Mouse (Mus musculus) CD4-positive helper T cell, adult 2 months (primary cell): ENCODE results near the gene Cyp4a31.
"Not testable (repeated sequence)": the region's sequence is repeated elsewhere in the genome, so short reads cannot be mapped to it uniquely, and the experiment has no call there.

Experiments
- DNase-seq: peaks from one replicate; pipeline ENCODE4 v3.0.0-alpha.2; 2012; ENCODE audit warnings: low read depth, missing footprints, low spot score

The Cyp4a31 gene

DNA sequence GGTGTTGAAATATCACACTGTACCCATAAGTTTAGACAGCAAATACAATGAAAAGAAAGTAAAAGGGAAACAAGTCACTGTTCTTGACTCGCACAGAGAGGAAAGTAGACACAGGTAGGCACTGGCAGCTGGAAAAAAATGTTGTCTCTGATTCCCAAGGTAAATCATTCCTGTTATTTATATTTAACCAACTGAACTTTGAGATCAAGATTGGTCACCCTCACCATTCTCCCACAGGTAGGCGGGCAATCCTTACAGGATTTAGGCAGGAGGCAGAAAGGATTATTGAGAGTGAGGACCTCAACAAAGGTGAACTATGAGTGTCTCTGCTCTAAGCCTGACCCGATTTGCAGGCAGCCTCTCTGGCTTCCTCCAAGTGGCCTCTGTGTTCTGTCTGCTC is at the start of gene Cyp4a31:
Gene Cyp4a31, plus strand, starts transcription at position 249 of the 400 bp plus-strand sequence.
- DNase-seq = no peak

DNA sequence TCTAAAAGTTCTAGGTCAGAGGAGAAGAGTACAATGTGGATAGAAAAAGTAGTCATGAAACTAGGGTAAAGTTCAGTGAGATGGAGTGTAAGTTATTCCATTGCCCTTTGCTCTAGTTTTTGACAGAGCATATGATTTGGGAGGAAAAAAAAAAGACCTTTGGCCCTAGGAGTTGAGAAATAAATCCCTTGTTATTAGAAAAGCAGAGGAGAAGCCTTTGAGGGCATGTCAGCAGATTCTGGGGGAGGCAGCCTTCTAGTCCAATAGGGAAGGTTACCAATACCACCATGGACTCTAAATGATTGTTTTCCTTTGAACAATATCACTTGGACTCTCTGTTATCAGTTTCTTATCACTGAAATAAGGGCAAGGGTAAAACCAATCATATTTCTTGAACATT is 49.5 kb upstream of the Cyp4a31 start:
- DNase-seq = not testable (repeated sequence)

DNA sequence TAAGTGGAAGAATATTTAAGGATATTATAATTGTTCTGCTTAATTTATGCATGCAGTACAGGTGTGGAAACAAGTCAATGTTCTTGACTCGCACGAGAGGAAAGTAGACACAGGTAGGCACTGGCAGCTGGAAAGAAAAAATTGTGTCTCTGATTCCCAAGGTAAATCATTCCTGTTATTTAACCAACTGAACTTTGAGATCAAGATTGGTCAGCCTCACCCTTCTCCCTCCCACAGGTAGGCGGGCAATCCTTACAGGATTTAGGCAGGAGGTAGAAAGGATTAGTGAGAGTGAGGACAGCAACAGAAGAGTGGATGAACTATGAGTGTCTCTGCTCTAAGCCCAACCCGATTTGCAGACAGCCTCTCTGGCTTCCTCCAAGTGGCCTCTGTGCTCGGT is 45.4 kb upstream of the Cyp4a31 start, which contains the start of gene Cyp4a10:
Gene Cyp4a10, plus strand, starts transcription at position 265 of the 400 bp plus-strand sequence.
- not testable (repeated sequence) for DNase-seq

DNA sequence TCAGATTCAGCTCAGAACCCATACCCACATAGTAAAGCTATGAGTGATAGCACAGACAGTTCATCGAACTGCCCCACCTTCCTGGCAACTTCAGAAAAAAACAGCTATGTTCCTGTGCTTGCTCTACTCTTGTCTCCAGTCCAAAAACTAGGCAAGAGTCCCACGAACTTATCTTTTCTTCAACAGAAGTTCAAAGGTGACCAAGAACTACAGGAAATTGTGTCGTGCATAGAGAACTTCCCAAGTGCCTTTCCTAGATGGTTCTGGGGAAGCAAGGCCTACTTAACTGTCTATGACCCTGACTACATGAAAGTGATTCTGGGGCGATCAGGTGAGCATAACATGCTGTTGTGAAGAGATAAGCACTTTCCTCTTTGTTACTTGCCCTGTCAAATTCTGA is 44.0 kb upstream of the Cyp4a31 start:
- DNase-seq = no peak

DNA sequence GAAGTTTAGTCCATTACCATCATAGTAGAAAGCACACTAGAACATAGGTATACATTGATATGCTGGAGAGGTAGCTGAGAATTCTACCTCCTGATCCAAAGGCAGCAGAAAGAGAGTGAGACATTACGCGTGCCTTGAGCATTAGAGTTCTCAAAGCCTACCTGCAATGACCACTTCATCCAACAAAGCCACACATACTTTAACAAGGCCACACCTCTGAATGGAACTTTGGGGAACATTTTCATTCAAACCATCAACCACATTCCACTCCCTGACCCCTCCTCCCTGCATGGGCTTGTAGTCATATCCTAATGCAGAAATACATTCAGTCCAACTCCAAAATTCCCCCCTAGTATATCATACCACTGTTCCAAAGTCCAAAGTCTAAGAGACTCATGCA is 41.7 kb upstream of the Cyp4a31 start:
- no peak for DNase-seq

DNA sequence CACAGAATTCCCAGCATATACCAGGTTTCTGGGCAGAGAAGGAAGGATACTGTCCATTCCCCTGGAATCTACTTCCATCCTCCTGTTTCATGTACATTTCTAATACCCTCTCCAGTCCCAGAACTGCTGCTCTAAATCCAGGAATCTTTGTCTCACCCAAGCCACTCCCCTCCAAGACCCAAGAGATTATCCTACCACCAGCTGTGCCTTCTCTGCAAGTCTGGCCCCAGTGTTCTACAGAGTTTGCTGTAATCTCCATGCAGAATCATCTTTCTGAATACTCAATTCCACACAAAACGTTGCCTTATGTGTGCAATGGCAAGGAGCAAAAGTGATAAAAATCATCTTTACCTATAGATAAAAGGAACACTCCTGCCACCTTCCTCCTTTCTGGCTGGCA is 18.3 kb upstream of the Cyp4a31 start:
- no peak for DNase-seq

DNA sequence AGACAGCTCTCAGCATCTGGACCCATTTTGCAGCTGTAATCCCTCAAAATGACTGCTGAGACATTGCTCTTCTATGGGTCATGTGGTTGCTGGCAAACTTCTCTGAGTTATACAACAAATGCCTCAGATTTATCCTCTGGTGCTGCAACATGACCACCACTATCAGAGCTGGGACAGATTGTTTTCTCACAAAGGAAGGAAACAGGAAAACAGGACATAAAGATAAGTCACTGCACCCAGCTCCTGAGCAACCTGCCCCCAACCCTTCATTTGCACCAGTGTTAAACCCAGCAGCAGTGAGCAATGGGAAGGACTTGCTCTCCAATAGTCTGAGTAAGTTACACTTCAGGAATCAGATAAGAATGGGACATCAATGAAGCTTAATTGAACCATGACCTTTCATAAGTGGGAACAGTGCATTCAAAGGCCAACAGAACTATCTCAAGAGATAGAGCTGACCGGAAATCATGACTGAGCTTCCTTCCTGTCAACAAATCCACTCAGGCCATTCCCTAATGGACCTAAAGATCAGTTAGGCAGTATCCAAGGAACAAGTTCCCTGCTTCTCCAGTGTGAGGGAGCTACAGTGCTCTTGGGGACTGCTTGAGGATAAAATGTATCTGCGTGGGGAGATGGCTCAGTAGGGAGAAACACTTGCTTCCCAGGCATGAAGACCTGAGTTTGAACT is 17.2 kb upstream of the Cyp4a31 start:
- DNase-seq = no peak

DNA sequence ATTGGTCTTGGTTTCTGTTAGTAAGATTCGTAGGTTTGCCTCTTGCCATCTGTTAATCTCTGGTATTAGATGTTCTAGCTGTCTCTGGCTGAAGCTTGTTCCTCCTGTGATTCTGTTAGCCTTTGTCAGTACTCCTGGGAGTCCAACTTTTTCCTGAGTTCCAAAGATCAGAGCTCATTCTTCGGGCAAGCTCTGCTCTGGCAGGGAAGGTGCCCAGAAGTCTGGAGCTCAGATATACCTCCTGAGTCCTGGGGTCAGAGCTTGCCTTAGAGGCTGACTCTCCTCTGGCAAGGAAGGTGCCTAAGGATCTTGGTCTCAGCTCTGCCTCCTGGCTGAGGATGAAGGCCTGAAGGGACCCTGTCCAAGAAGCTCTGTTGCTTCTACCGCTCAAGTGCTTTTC is 10.7 kb upstream of the Cyp4a31 start:
- no peak for DNase-seq

DNA sequence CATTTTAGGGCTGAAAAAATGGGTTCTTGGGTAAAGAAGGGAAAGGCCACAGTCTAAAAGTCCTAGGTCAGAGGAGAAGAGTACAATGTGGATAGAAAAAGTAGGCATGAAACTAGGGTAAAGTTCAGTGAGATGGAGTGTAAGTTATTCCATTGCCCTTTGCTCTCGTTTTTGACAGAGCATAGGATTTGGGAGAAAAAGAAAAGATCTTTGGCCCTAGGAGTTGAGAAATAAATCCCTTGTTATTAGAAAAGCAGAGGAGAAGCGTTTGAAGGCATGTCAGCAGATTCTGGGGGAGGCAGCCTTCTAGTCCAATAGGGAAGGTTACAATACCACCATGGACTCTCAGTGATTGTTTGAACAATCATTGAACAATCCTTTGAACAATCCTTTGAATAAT is 7.9 kb upstream of the Cyp4a31 start:
- no peak for DNase-seq

DNA sequence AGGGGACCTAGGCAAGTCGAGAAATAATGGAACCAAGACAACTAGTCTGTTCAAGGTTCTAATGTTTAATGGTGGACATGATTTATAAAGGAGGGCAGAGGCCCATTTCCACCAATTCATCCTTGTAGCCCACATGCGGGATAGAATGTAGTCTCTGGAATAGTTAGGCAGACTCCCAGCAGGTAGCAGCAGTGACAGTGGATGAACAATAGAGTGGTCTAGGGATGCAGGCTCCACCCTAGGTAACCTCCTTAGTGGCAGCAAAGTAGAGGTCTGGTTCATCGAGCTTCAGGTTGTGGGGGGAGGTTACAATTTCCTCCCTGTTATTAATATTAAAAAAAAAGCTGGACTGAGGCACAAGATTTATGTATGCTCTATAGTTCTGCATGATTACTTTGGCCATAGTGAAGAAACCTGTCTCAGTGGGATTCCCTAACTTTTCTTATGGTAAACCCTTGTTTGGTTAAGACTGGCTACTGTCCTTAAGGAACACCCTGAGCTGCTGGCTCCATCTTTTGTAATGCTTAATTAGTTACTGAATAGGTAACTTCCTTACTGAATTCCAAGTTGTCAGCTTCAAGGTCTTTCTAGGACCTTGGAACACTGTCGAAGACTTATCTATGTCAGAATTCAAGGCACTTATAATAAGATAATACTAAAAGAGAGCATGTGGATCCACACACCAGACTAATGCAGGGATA is 5.4 kb upstream of the Cyp4a31 start:
- DNase-seq = no peak

DNA sequence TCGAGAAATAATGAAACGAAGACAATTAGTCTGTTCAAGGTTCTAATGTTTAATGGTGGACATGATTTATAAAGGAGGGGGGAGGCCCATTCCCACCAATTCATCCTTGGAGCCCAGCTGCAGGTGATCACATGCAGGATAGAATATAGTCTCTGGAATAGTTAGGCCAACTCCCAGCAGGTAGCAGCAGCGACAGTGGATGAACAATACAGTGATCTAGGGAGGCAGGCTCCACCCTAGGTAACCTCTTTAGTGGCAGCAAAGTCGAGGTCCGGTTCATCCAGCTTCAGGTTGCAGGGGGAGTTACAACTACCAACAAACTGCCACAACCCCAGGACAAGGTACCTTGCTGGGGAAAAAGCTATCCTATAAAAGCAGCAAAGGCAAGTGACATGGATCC is 2.2 kb upstream of the Cyp4a31 start:
- not testable (repeated sequence) for DNase-seq

DNA sequence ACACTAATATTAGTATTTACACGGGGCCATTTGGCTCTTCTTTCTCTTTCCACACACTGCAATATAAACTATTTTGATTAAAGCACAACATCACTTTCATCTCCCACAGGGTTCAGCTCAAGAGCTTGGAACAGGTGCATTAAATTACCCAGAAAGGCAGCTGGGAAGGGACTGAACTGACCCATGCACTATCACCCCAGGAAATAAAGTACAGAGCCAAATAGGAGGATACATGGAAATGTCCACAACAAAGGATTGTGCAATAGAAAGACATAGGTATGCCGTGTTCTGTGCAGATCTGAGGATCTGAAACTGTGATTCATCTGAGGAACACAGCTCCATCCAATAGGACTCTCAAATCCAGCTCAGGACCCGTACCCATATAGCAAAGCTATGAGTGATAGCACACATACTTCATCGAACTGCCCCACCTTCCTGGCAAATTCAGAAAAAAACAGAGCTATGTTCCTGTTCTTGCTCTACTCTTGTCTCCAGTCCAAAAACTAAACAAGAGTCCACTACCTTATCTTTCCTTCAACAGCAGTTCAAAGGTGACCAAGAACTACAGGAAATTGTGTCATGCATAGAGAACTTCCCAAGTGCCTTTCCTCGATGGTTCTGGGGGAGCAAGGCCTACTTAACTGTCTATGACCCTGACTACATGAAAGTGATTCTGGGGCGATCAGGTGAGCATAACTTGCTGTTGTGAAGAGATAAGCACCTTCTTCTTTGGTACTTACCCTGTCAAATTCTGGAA is 1.2 kb downstream of the Cyp4a31 start:
- DNase-seq = not testable (repeated sequence)

DNA sequence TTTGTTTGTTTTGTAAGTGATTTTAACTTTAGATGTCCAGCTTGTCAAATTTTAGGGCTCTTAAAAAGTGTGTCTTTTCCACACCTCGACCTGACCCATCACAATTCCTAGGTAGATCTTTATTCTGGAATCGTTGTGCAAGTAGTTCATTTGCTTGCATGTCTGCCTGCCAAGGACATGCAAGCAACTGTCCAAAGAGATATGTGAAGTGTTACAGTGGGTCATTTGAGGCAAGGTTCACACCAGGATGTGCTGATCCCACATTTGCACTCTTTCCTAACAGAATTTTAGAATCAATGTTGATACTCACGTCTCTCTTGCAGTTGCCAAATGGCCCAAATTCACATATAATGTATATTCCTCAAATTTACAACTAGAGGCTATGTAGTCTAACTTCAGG is 11.8 kb downstream of the Cyp4a31 start:
- no peak for DNase-seq

DNA sequence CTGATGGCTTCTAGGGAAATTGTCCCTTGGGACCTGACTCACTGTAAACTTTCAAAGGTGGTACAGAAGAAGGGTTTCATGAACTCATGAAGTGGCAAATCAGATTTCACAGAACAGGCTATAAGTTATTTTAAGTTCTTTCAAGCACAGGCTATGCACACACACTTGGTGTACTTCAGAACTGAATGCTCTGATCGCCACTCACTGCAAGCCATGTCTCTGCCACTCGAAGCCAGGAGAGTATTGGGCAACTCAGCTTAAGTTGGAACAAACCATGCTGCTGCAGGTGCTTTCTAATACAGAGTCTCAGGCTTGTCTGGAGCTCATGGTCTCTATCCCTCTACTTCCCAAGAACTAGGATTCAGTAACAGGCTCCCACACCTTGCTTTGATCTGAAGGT is 12.3 kb downstream of the Cyp4a31 start:
- DNase-seq = no peak

DNA sequence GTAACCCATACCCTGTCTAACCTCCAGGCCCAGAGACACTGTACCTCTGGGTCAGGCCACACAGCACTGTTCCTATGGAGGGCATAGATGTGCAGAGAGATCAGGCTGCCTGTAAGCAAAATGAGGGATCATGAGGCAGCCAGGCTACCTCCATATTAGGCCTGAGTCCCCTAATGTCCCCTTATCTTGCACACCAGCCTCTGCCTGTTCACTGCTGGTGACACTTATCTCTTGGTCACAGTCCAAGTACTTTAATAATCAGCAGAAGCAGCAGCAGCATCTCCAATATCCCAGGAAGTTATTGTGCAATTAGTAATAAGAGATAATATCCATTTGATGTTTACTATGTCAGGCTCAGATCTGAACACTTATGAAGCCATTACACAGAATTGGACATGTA is 19.6 kb downstream of the Cyp4a31 start:
- no peak for DNase-seq

DNA sequence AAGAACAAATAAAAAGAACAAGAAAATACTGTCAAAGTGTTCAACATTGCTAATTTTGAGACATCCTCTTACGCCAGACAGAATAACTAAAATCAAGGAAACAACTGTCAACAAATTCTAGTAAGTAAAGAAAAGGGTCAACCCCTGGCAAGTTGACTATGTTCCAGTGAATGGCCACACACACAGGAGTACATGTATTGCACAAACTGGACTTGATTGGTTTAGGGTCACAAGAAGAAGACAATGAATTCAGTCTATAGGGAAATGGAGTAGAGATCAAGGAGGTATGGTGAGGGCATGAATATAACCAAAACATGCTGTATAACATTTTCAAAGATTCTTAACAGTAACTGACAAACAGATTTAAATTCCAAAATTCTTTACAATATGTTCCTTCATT is 32.9 kb downstream of the Cyp4a31 start:
- DNase-seq = no peak

DNA sequence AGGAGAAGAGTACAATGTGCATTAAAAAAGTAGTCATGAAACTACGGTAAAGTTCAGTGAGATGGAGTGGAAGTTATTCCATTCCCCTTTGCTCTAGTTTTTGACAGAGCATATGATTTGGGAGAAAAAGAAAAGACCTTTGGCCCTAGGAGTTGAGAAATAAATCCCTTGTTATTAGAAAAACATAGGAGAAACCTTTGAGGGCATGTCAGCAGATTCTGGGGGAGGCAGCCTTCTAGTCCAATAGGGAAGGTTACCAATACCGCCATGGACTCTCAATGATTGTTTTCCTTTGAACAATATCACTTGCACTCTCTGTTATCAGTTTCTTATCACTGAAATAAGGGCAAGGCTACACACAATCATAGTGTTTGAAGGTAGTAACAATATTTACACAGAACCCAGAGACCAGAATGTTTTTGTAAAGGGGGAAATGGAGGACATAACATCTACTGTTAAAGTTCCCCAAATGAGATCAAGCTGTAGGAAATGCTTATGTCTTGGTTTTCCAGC is 33.4 kb downstream of the Cyp4a31 start:
- DNase-seq = no peak

DNA sequence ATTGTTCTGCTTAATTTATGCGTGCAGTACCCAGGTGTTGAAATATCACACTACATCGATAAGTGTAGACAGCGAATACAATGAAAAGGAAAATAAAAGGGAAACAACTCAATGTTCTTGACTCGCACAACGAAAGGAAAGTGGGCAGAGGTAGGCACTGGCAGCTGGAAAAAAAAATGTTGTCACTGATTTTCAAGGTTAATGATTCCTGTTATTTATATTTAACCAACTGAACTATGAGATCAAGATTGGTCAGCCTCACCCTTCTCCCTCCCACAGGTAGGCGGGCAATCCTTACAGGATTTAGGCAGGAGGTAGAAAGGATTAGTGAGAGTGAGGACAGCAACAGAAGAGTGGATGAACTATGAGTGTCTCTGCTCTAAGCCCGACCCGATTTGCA is 37.2 kb downstream of the Cyp4a31 start, which contains the start of gene Cyp4a32:
Gene Cyp4a32, plus strand, starts transcription at position 359 of the 400 bp plus-strand sequence.
- not testable (repeated sequence) for DNase-seq

DNA sequence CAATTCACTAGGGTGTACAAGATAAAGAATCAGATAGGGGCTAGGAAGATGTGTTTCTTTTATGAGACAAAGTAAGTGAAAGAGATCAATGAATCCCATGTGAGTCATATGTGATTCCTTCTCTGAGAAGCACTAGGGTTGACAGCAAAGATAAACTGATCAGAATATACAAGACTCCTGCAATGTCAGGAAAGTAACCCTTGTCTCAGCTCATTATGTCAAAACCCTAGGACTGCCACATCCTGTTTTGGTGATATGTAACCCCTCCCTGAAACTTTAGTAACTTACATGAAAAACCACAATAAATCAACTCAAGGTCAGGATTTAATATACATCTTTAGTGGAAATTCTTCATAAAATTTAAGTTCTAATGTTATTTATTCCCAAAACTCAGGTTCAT is 50.6 kb downstream of the Cyp4a31 start:
- DNase-seq = no peak

DNA sequence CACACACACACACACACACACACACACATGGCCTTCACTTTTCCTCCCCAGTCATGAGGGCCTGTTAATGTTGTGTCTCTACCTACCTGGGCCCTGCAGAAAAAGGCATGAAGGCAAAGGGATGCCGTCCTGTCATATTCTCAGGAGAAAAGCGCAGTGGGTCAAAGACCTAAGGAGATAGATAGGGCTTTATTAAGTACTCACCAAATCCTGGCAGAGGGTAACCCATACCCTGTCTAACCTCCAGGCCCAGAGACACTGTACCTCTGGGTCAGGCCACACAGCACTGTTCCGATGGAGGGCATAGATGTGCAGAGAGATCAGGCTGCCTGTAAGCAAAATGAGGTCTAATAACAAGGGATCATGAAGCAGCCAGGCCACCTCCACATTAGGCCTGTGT is 62.1 kb downstream of the Cyp4a31 start:
- not testable (repeated sequence) for DNase-seq
